Mouse (Mus musculus) frontal cortex, adult 2 months (tissue): ENCODE measurements around the gene Spindoc. TPM values are rescaled to one million over a fixed set of nuclear protein-coding genes. Genes with fewer than 3 reads are reported as not detected.
A peak's percentile ranks its signal among the peaks of the same experiment; 100 is the strongest.

Experiments
- DNase-seq, 2 experiments: peaks; one replicate each; pipeline ENCODE4 v3.0.0; 2022; ENCODE audit warnings: low spot score in 1 of 2; ENCODE audit errors: extremely low spot score in 1 of 2
- polyA plus RNA-seq: library from polyadenylated mRNA; depleted of rRNA; stranded (reverse); fragments of >200 nt; gene quantifications from 2 replicates; pipeline ENCODE4 v1.2.3, GENCODE M21; 2012; rRNA removed

Gene Spindoc
- 20.1 and 21.8 TPM in 2 replicates for polyA plus RNA-seq

GRCm38 (mm10) chr19:7382903-7383865 lies at the start of gene Spindoc:
TSS of gene Spindoc (minus strand) at chr19:7382994.
- DNase-seq, result peak; percentile 94 to 99

- no peak for DNase-seq
These were observed 42.6 kb upstream of the Spindoc start for GRCm38 (mm10) chr19:7425398-7425775.

GRCm38 (mm10) chr19:7424590-7425397 lies 42.0 kb upstream of the Spindoc start:
- DNase-seq, result no peak

GRCm38 (mm10) chr19:7424131-7424530 lies 41.3 kb upstream of the Spindoc start:
- DNase-seq, result no peak

GRCm38 (mm10) chr19:7423656-7424030 lies 40.8 kb upstream of the Spindoc start:
- no peak for DNase-seq

- DNase-seq, result peak; percentile 45 to 76
These were observed 40.3 kb upstream of the Spindoc start for GRCm38 (mm10) chr19:7423028-7423655.

- no peak for DNase-seq
These were observed 39.8 kb upstream of the Spindoc start for GRCm38 (mm10) chr19:7422656-7423027.

- peak; percentile 37 to 76 for DNase-seq
These were observed 39.1 kb upstream of the Spindoc start for GRCm38 (mm10) chr19:7421602-7422591.

- no peak for DNase-seq
These were observed 38.2 kb upstream of the Spindoc start for GRCm38 (mm10) chr19:7420841-7421601.

- no peak for DNase-seq
These were observed 37.3 kb upstream of the Spindoc start for GRCm38 (mm10) chr19:7420108-7420507.

- DNase-seq, result no peak
These were observed 36.3 kb upstream of the Spindoc start for GRCm38 (mm10) chr19:7419134-7419533.

- DNase-seq, result peak in 1 of 2 experiments; percentile 82
These were observed 35.4 kb upstream of the Spindoc start for GRCm38 (mm10) chr19:7417911-7418849.

- peak in 1 of 2 experiments; percentile 78 for DNase-seq
These were observed 34.3 kb upstream of the Spindoc start, which contains the start of gene 2700081O15Rik for GRCm38 (mm10) chr19:7416834-7417735. TSS of gene 2700081O15Rik (plus strand) at chr19:7417625.

GRCm38 (mm10) chr19:7415916-7416833 lies 33.4 kb upstream of the Spindoc start:
- no peak for DNase-seq

- DNase-seq, result no peak
These were observed 29.6 kb upstream of the Spindoc start for GRCm38 (mm10) chr19:7412361-7412760.
